Mouse (Mus musculus): ENCODE measurements around the gene Sntb2.

DNA sequence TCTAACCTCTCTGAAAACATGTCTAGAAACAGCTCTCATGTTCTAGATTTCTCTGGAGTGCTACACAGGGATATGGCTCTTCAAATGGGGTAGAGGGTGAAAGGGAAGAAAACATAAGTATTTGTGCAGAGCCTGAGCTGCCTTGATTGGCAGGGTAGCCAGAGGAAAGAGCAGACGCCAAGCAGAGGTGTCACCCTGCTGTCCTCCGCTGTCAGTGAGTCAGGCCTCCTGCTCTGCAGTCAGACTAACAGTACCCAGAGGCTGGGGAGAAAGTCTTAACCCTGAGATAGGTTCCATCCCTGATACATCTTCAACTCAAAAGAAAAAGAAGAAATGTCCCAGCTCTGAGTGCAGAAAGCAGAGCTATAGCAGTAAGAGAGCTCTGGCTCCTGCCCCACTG, 77.1 kb downstream of the Sntb2 start:
- no peak for TF ChIP-seq ETS1 (IDR thresholded peaks at IDR 0.05; ENCODE audit: low read depth, low read length)
- TF ChIP-seq CTCF (IDR thresholded peaks at IDR 0.05 in 2 of 3, conservative IDR thresholded peaks at IDR 0.05 in 1 of 3; ENCODE audit: control insufficient read depth in 1 of 3, insufficient read depth in 1 of 3, low read depth in 2 of 3, low read length in 3 of 3, poor library complexity in 1 of 3, severe bottlenecking in 1 of 3), result no peak
- TF ChIP-seq POLR2A (IDR thresholded peaks at IDR 0.05; ENCODE audit: control insufficient read depth in 1 of 2, insufficient read depth in 1 of 2, low read depth in 1 of 2, low read length in 2 of 2, poor library complexity in 1 of 2), result no peak
- no peak for TF ChIP-seq POLR2AphosphoS2 (IDR thresholded peaks at IDR 0.05; ENCODE audit: low read length)
- no peak for TF ChIP-seq GATA1 (IDR thresholded peaks at IDR 0.05; ENCODE audit: low read depth, low read length)
- TF ChIP-seq EP300 (IDR thresholded peaks at IDR 0.05; ENCODE audit: low read depth in 1 of 2, low read length in 2 of 2), result no peak
- TF ChIP-seq TCF12 (IDR thresholded peaks at IDR 0.05; ENCODE audit: low read depth, low read length), result no peak
- no peak for TF ChIP-seq NELFE (IDR thresholded peaks at IDR 0.05; ENCODE audit: low read depth, low read length)
- no peak for TF ChIP-seq ELF1 (IDR thresholded peaks at IDR 0.05; ENCODE audit: low read depth, low read length)
